Mouse (Mus musculus) erythroblast, embryonic 14.5 days (primary cell): ENCODE measurements around the gene Gm20837.
"Not testable (repeated sequence)": the region's sequence is repeated elsewhere in the genome, so short reads cannot be mapped to it uniquely, and the experiment has no call there.

ENCODE experiments used
- GATA1 ChIP-seq: IDR thresholded peaks from 2 replicates; pipeline ENCODE4 v1.6.1; 2012; ENCODE audit warnings: low read length, inconsistent platforms, mixed read lengths
- TAL1 ChIP-seq: IDR thresholded peaks from 3 replicates; pipeline ENCODE4 v1.6.1; 2012; ENCODE audit warnings: low read length, inconsistent platforms, mixed read lengths

DNA sequence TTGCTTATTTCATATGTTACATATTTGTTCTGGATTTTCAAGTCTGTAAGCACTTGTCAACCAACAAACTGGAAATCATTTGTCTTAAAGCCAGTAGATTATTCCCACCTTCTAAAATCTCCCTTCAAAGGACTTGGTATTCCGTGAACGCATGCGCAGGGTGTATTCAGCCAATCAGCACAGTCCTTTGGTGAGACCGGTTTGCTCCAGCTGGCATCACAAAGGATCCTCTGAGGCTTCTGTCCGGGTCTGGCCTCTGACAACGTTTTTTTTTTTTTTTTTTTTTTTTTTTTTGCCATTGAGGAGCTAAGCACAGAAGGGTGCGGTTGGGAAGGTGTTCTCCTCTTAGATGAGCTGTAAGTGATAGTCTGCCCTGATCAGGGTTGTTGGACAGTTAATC lies at the start of gene Gm20837:
- TF ChIP-seq GATA1, TAL1: not testable (repeated sequence)
